Mouse (Mus musculus): ENCODE measurements around the gene Rbck1. TPM values are rescaled to one million over a fixed set of nuclear protein-coding genes. Genes with fewer than 3 reads are reported as not detected.
A peak's percentile ranks its signal among the peaks of the same experiment; 100 is the strongest.

Gene Rbck1
- total RNA-seq, 1 experiment: 69.9 TPM

GRCm38 (mm10) chr2:152307186-152307585 lies 25.3 kb downstream of the Rbck1 start:
- no peak overlapping the region for H3K27ac ChIP-seq (ENCODE audit: insufficient read depth, low read depth, low read length, poor library complexity, severe bottlenecking)
- no peaks in the 10 kb centered on the region for H3K9me3 ChIP-seq (ENCODE audit: control insufficient read depth, insufficient read depth, low read depth, low read length)
- no peak for DNase-seq (ENCODE audit: low read depth, low spot score)
- H3K4me1 ChIP-seq (ENCODE audit: control insufficient read depth in 2 of 2, insufficient read depth in 2 of 2, low read length in 2 of 2, poor library complexity in 1 of 2): no peaks in the 10 kb centered on the region; a peak in 1 of 4 replicates
- H3K36me3 ChIP-seq (ENCODE audit: control insufficient read depth, insufficient read depth, low read length, poor library complexity, severe bottlenecking): peaks cover 37% of the 10 kb centered on the region
- no peak overlapping the region for H3K9ac ChIP-seq (ENCODE audit: insufficient read depth, low read depth, low read length, poor library complexity, severe bottlenecking)
- H3K4me3 ChIP-seq (ENCODE audit: insufficient read depth in 1 of 2, low read depth in 1 of 2, low read length in 2 of 2, poor library complexity in 1 of 2, severe bottlenecking in 1 of 2): no peak overlapping the region
- TF ChIP-seq MAFK (IDR thresholded peaks at IDR 0.05; ENCODE audit: insufficient read depth, low read depth, low read length): peak; percentile 89
- no peak for TF ChIP-seq ZC3H11A (IDR thresholded peaks at IDR 0.05; ENCODE audit: borderline replicate concordance, low read depth, low read length)
- TF ChIP-seq HCFC1 (IDR thresholded peaks at IDR 0.05; ENCODE audit: borderline replicate concordance, insufficient read depth, low read length): no peak
- no peak for TF ChIP-seq CHD2 (IDR thresholded peaks at IDR 0.05; ENCODE audit: low read depth, low read length)
- in situ Hi-C loops (cut with MboI; ENCODE audit: low sequenced_read_pairs in 2 of 2, unreplicated experiment in 2 of 2): no loop called here

- in situ Hi-C loops (cut with MboI; ENCODE audit: low sequenced_read_pairs in 2 of 2, unreplicated experiment in 2 of 2): no loop called here
- H3K4me3 ChIP-seq (ENCODE audit: insufficient read depth in 1 of 2, low read depth in 1 of 2, low read length in 2 of 2, poor library complexity in 1 of 2, severe bottlenecking in 1 of 2): no peak overlapping the region
- TF ChIP-seq ZNF384 (IDR thresholded peaks at IDR 0.05; ENCODE audit: low read depth, low read length) (no peak), CHD2 (IDR thresholded peaks at IDR 0.05; ENCODE audit: low read depth, low read length) (no peak), ZC3H11A (IDR thresholded peaks at IDR 0.05; ENCODE audit: borderline replicate concordance, low read depth, low read length) (no peak), HCFC1 (IDR thresholded peaks at IDR 0.05; ENCODE audit: borderline replicate concordance, insufficient read depth, low read length) (no peak), MAFK (IDR thresholded peaks at IDR 0.05; ENCODE audit: insufficient read depth, low read depth, low read length) (no peak)
- peaks cover 24% of the 10 kb centered on the region for H3K36me3 ChIP-seq (ENCODE audit: control insufficient read depth, insufficient read depth, low read length, poor library complexity, severe bottlenecking)
- H3K27ac ChIP-seq (ENCODE audit: insufficient read depth, low read depth, low read length, poor library complexity, severe bottlenecking): no peak overlapping the region
- H3K4me1 ChIP-seq (ENCODE audit: control insufficient read depth in 2 of 2, insufficient read depth in 2 of 2, low read length in 2 of 2, poor library complexity in 1 of 2): no peaks in the 10 kb centered on the region; a peak in 1 of 4 replicates
- H3K9me3 ChIP-seq (ENCODE audit: control insufficient read depth, insufficient read depth, low read depth, low read length): no peaks in the 10 kb centered on the region
- no peak for DNase-seq (ENCODE audit: low read depth, low spot score)
- H3K9ac ChIP-seq (ENCODE audit: insufficient read depth, low read depth, low read length, poor library complexity, severe bottlenecking): no peak overlapping the region
Measured at GRCm38 (mm10) chr2:152305480-152305879, 27.0 kb downstream of the Rbck1 start.

- Histone ChIP-seq H3K36me3 (ENCODE audit: control insufficient read depth, insufficient read depth, low read length, poor library complexity, severe bottlenecking) (peaks cover 20% of the 10 kb centered on the region), H3K9ac (ENCODE audit: insufficient read depth, low read depth, low read length, poor library complexity, severe bottlenecking) (no peak overlapping the region), H3K9me3 (ENCODE audit: control insufficient read depth, insufficient read depth, low read depth, low read length) (no peaks in the 10 kb centered on the region), H3K27ac (ENCODE audit: insufficient read depth, low read depth, low read length, poor library complexity, severe bottlenecking) (no peak overlapping the region), H3K4me3 (ENCODE audit: insufficient read depth in 1 of 2, low read depth in 1 of 2, low read length in 2 of 2, poor library complexity in 1 of 2, severe bottlenecking in 1 of 2) (no peak overlapping the region), H3K4me1 (ENCODE audit: control insufficient read depth in 2 of 2, insufficient read depth in 2 of 2, low read length in 2 of 2, poor library complexity in 1 of 2) (no peaks in the 10 kb centered on the region; a peak in 1 of 4 replicates)
- no peak for DNase-seq (ENCODE audit: low read depth, low spot score)
- TF ChIP-seq CHD2 (IDR thresholded peaks at IDR 0.05; ENCODE audit: low read depth, low read length): no peak
- no peak for TF ChIP-seq MAFK (IDR thresholded peaks at IDR 0.05; ENCODE audit: insufficient read depth, low read depth, low read length)
- in situ Hi-C loops (cut with MboI; ENCODE audit: low sequenced_read_pairs in 2 of 2, unreplicated experiment in 2 of 2): no loop called here
Measured at GRCm38 (mm10) chr2:152303781-152304180, 28.7 kb downstream of the Rbck1 start.

- H3K4me3 ChIP-seq (ENCODE audit: insufficient read depth in 1 of 2, low read depth in 1 of 2, low read length in 2 of 2, poor library complexity in 1 of 2, severe bottlenecking in 1 of 2): no peak overlapping the region
- H3K4me1 ChIP-seq (ENCODE audit: control insufficient read depth in 2 of 2, insufficient read depth in 2 of 2, low read length in 2 of 2, poor library complexity in 1 of 2): no peaks in the 10 kb centered on the region; a peak in 1 of 4 replicates
- no peak overlapping the region for H3K9ac ChIP-seq (ENCODE audit: insufficient read depth, low read depth, low read length, poor library complexity, severe bottlenecking)
- no peaks in the 10 kb centered on the region for H3K9me3 ChIP-seq (ENCODE audit: control insufficient read depth, insufficient read depth, low read depth, low read length)
- TF ChIP-seq ZNF384 (IDR thresholded peaks at IDR 0.05; ENCODE audit: low read depth, low read length) (no peak), HCFC1 (IDR thresholded peaks at IDR 0.05; ENCODE audit: borderline replicate concordance, insufficient read depth, low read length) (no peak), CHD2 (IDR thresholded peaks at IDR 0.05; ENCODE audit: low read depth, low read length) (no peak), ZC3H11A (IDR thresholded peaks at IDR 0.05; ENCODE audit: borderline replicate concordance, low read depth, low read length) (no peak), MAFK (IDR thresholded peaks at IDR 0.05; ENCODE audit: insufficient read depth, low read depth, low read length) (no peak)
- H3K27ac ChIP-seq (ENCODE audit: insufficient read depth, low read depth, low read length, poor library complexity, severe bottlenecking): no peak overlapping the region
- in situ Hi-C loops (cut with MboI; ENCODE audit: low sequenced_read_pairs in 2 of 2, unreplicated experiment in 2 of 2): no loop called here
- no peak for DNase-seq (ENCODE audit: low read depth, low spot score)
- H3K36me3 ChIP-seq (ENCODE audit: control insufficient read depth, insufficient read depth, low read length, poor library complexity, severe bottlenecking): peaks cover 13% of the 10 kb centered on the region
Measured at GRCm38 (mm10) chr2:152302862-152303261, 29.6 kb downstream of the Rbck1 start.

- no peak for DNase-seq (ENCODE audit: low read depth, low spot score)
- in situ Hi-C loops (cut with MboI; ENCODE audit: low sequenced_read_pairs in 2 of 2, unreplicated experiment in 2 of 2): no loop called here
- peak overlapping the region; percentile 89; the same call in 1 of the 2 replicates for H3K9ac ChIP-seq (ENCODE audit: insufficient read depth, low read depth, low read length, poor library complexity, severe bottlenecking)
- peak overlapping the region; percentile 81 to 89 for H3K4me3 ChIP-seq (ENCODE audit: insufficient read depth in 1 of 2, low read depth in 1 of 2, low read length in 2 of 2, poor library complexity in 1 of 2, severe bottlenecking in 1 of 2)
- TF ChIP-seq CHD2 (IDR thresholded peaks at IDR 0.05; ENCODE audit: low read depth, low read length) (no peak), MAFK (IDR thresholded peaks at IDR 0.05; ENCODE audit: insufficient read depth, low read depth, low read length) (no peak), ZNF384 (IDR thresholded peaks at IDR 0.05; ENCODE audit: low read depth, low read length) (no peak)
- H3K4me1 ChIP-seq (ENCODE audit: control insufficient read depth in 2 of 2, insufficient read depth in 2 of 2, low read length in 2 of 2, poor library complexity in 1 of 2): peaks cover 0 to 3% of the 10 kb centered on the region in 2 experiments; a peak in 1 of 4 replicates
- no peak overlapping the region for H3K27ac ChIP-seq (ENCODE audit: insufficient read depth, low read depth, low read length, poor library complexity, severe bottlenecking)
- H3K9me3 ChIP-seq (ENCODE audit: control insufficient read depth, insufficient read depth, low read depth, low read length): no peaks in the 10 kb centered on the region
- H3K36me3 ChIP-seq (ENCODE audit: control insufficient read depth, insufficient read depth, low read length, poor library complexity, severe bottlenecking): no peaks in the 10 kb centered on the region
Measured at GRCm38 (mm10) chr2:152294541-152294940, 37.9 kb downstream of the Rbck1 start.
